Mouse (Mus musculus): ENCODE results near the gene Anp32b.

- TF ChIP-seq CTCF (IDR thresholded peaks at IDR 0.05; ENCODE audit: control insufficient read depth, insufficient read depth, low read length) (no peak), POLR2A (IDR thresholded peaks at IDR 0.05; ENCODE audit: borderline replicate concordance, control insufficient read depth, low read depth, low read length) (no peak)
Measured at GRCm38 (mm10) chr4:46448886-46449285, 1.8 kb upstream of the Anp32b start.
